Mouse (Mus musculus) liver, adult (tissue): ENCODE results near the gene Shroom3.

Experiments
- GATA4 ChIP-seq: IDR thresholded peaks from 2 replicates; pipeline ENCODE4 v1.6.1; 2014; ENCODE audit warnings: mild to moderate bottlenecking, low read length; ENCODE audit not compliant: insufficient replicate concordance

Gene Shroom3

GRCm38 (mm10) chr5:92985391-92985790 is 302.2 kb downstream of the Shroom3 start:
- TF ChIP-seq GATA4: no peak

GRCm38 (mm10) chr5:92986651-92987610 is 303.7 kb downstream of the Shroom3 start:
- no peak for TF ChIP-seq GATA4

- TF ChIP-seq GATA4: no peak
These were observed 304.9 kb downstream of the Shroom3 start for GRCm38 (mm10) chr5:92987891-92988768.

GRCm38 (mm10) chr5:92988769-92989356 is 305.6 kb downstream of the Shroom3 start:
- TF ChIP-seq GATA4: no peak

GRCm38 (mm10) chr5:92992106-92992505 is 308.9 kb downstream of the Shroom3 start:
- TF ChIP-seq GATA4: no peak

- no peak for TF ChIP-seq GATA4
These were observed 311.1 kb downstream of the Shroom3 start for GRCm38 (mm10) chr5:92994309-92994708.

GRCm38 (mm10) chr5:92994861-92995260 is 311.6 kb downstream of the Shroom3 start:
- no peak for TF ChIP-seq GATA4

GRCm38 (mm10) chr5:92997428-92998120 is 314.3 kb downstream of the Shroom3 start:
- no peak for TF ChIP-seq GATA4

GRCm38 (mm10) chr5:92998494-92999016 is 315.3 kb downstream of the Shroom3 start:
- TF ChIP-seq GATA4: no peak

- TF ChIP-seq GATA4: no peak
These were observed 316.8 kb downstream of the Shroom3 start for GRCm38 (mm10) chr5:93000060-93000459.

GRCm38 (mm10) chr5:93000774-93001757 is 317.8 kb downstream of the Shroom3 start:
- no peak for TF ChIP-seq GATA4

GRCm38 (mm10) chr5:93002615-93003014 is 319.4 kb downstream of the Shroom3 start:
- TF ChIP-seq GATA4: no peak

- TF ChIP-seq GATA4: 0 out of 2 replicates have a peak, but pooled peaks have one; percentile 6
These were observed 322.1 kb downstream of the Shroom3 start for GRCm38 (mm10) chr5:93005229-93005814.
